Mouse (Mus musculus): ENCODE data around the gene Aen.

DNA sequence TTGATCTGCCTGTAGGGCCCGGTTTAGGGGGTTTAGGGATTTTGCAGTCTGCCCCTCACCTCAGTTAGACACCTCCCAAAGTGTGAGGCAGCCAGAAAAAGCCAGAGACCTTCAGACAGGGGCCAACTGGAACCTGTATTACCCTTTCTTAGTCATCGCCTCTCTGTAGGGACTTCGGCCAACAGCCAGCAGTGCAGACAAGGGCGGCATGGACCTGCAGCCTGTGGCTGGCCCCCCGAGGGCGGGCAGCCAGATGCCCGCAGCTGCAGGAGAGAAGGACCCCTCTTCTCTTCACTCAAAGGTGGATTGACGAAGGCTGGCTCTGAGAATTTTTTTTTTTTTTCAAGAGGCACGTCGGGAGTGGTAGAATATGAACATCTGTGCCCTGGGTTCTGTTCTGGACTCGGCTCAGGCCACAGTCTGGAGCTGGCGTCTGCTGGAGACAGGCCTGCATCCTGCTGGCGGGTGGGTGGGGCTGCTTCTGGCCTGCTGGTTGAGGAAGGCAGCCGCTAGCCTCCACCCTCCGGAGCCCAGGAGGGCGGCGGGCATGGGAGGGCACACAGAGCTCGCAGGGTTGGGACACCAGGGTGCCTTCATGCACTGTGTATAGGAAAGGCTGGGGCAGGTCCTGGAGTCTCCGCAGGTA is 43.4 kb downstream of the Aen start:
- TF ChIP-seq CTCF (IDR thresholded peaks at IDR 0.05; ENCODE audit: control insufficient read depth, insufficient read depth, insufficient read length): no peak
- TF ChIP-seq MYOD1 (IDR thresholded peaks at IDR 0.05; ENCODE audit: control insufficient read depth, insufficient read length, low read depth): no peak
